Mouse (Mus musculus) T-helper 1 cell (primary cell): ENCODE results near the gene Iqch.

Experiments used
- in situ Hi-C: fragments of 300-600 bp; cut with MboI, MseI; formaldehyde crosslinking; loops from one replicate; pipeline ENCODE4 v1.15.1; 2025; ENCODE audit warnings: high pct_unique_total_duplicates

Gene Iqch

GRCm38 (mm10) chr9:63499912-63500311 lies 102.4 kb downstream of the Iqch start:
- in situ Hi-C loops: no loop called here

DNA sequence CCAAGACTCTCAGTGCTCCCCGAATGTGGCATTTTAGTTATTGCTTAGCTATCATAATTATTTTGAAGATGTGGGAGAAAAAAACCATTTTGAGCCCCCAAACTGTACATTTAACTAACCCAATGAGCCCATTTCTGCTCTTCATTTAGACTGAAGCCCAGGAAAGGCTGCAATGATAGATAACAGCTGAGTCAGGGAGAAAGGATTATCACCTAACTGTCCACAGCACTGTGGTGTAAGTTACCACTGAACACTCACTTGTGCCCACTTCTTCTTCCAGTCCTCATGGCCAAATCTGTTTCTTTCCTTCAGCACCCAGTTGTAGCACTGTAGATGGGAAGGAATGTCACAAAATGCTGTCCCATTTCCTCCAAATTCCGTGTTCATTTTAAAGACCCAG lies 106.5 kb downstream of the Iqch start:
- in situ Hi-C loops: no loop called here

- in situ Hi-C loops: no loop called here
Observed at GRCm38 (mm10) chr9:63493746-63494145, 108.5 kb downstream of the Iqch start.

GRCm38 (mm10) chr9:63492291-63492690 lies 110.0 kb downstream of the Iqch start:
- in situ Hi-C loops: no loop called here

DNA sequence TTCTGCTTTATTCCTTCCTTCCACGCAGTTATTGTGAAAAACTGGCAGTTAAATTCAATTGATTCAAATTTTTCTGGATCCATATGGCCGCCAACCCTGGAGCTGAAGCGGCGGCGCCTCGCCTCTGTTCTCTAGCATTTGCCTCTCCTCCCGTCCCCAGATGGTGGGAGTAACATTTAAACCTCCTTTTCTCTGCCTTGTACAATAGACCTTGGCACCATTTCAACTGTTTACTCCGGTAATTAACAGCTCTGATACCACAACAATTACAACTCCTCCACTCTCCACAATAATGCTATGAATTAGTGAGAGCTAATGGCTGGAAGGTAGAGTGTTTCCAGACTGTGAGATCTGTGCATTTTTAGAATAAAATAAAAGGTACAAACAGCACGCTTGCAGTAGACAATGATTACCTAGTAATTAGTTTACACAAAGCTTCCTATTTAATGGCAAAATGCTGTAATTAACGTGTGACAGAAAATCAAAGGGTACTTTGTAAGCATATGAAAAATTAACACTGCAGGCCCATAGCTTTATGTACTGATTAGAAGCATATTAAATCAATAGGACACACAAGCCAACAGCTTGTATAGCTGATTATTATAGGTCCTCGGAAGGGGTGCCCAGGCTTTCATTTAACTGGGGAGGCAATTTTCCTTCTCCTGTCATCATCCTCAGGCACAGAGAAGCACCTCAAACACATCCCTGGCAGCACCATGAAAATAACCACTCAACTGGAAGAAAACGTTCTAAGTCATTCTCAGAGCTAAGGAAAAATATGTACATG lies 111.6 kb downstream of the Iqch start:
- in situ Hi-C loops: no loop called here

DNA sequence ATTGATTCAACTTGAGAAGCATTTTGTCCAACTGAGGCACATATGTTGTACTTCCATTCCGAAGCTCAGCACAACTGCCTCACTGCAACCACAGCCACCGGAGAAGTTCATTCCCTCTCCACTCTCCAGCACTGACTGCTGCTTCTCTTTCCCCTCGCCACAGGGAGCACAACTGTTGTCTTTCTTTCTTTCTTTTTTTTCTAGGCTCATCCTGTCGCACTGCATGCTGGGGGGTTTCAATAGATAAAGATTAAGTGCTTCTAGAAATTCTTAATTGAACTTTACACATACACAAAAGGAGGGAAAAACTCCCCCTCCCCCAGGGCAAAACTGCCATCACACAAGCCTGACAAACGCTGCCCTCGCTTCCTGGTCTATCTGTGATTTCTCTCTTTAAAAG lies 113.1 kb downstream of the Iqch start:
- in situ Hi-C loops: no loop called here

- in situ Hi-C loops: loop anchor here (25.0 kb wide), 1 partner anchor 303 kb away; no protein-coding TSS in a partner anchor
Observed at GRCm38 (mm10) chr9:63465561-63465960, 136.7 kb downstream of the Iqch start.

- in situ Hi-C loops: loop anchor here (25.0 kb wide), 1 partner anchor 300 kb away; no protein-coding TSS in a partner anchor
Observed at GRCm38 (mm10) chr9:63462296-63462695, 140.0 kb downstream of the Iqch start.

- in situ Hi-C loops: loop anchor here (25.0 kb wide), 1 partner anchor 294 kb away; no protein-coding TSS in a partner anchor
Observed at GRCm38 (mm10) chr9:63456401-63456800, 145.9 kb downstream of the Iqch start.

DNA sequence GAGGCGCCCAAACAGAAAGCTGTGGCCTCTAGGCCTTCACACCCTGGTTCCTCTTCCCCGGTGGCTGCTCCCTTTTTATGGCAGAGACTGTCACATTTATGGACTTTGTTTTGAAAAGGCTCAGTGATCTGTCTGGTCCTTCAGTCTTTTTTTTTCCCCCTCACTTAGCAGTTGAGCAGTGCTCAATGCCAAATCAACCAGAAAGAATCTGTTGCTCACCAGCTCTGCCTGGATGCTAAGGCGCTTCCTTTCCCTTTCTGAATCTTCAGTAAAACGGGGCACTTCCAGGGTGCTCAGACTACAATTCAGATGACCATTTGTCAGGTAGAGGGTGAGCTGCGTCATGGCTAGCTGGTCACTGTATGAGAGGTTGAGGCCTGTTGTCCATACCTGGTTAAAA lies 148.0 kb downstream of the Iqch start:
- in situ Hi-C loops: loop anchor here (25.0 kb wide), 1 partner anchor 292 kb away; no protein-coding TSS in a partner anchor

DNA sequence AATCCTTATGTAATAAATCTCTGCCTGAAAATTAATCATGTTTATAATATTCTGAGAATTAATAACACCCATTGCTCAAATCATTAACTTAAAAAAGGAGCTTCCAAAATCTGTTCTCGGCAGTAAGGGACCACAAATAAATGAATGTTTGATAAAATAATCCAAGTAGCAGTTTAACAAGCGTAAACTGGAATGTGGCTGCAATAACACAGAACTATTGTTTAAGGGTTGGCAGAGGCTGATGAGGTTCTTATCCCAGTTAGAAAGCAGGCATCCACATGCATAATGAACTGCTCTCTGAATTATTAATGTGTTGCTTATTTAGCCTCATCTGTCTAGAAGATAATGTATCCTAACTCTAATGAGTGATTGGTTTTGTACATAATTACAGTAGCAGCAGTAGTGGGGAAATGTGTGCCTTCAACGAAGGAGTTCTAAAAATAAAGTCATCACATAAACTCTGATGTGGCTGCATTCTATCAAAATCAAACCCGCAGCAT lies 151.7 kb downstream of the Iqch start:
- in situ Hi-C loops: loop anchor here (25.0 kb wide), 1 partner anchor 288 kb away; no protein-coding TSS in a partner anchor

- in situ Hi-C loops: no loop called here
Observed at GRCm38 (mm10) chr9:63443695-63444094, 158.6 kb downstream of the Iqch start.

GRCm38 (mm10) chr9:63430652-63431051 lies 171.6 kb downstream of the Iqch start:
- in situ Hi-C loops: no loop called here

- in situ Hi-C loops: no loop called here
Observed at GRCm38 (mm10) chr9:63421096-63421736, 181.1 kb downstream of the Iqch start.

DNA sequence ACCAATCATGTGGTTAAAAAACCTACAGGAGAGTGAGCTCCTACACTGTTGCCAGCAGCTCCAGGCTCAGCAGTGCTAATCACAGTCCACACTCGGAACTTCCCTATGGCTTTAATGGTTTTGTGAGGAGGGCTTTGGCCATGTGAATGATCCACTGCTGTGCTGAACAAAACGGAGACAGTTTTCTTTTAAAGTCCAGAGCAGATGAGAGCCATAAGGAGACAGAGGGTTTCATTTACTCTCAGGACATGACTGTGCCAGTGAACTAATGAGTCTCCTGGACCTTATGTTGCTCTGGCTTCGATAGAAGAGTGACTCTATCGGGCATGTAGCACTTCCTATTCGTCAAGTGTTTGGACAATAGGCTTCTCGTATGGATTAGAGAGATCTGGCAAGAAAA lies 181.9 kb downstream of the Iqch start:
- in situ Hi-C loops: no loop called here

DNA sequence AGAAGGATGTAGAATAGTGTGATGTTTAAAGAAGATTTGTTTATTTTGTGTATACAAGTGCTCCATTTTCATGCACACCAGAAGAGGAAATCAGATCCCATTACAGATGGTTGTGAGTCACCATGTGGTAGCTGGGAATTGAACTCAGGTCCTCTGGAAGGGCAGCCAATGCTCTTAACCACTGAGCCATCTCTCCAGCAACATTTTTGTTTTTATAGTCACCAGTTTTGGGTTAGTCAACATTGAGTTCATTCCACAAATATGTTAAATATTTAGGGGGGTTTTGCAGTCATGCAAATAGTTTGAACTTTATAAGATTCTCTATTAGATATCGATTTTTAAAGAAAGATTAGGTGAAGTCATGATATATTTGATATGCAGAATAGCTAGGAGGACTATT lies 202.1 kb downstream of the Iqch start:
- in situ Hi-C loops: no loop called here

DNA sequence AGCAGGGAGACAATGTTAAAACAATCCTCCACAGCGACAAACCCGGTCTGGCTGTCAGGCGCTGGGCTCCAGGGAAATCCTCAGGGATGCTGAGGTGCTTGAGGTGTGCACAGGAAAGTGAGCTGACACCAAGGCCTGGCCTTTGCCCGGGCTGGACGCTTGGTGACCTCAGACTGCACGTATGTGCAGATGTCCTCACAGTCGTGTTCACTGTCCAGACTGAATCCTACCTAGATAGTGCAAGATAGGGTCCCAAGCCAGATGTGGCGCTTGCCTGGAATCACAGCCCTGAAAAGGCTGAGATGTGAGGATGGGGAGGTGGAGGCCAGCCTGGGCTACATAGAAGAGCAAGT lies 202.9 kb downstream of the Iqch start:
- in situ Hi-C loops: no loop called here

GRCm38 (mm10) chr9:63398611-63399462 lies 203.5 kb downstream of the Iqch start, which contains the start of gene 2300009A05Rik:
TSS of gene 2300009A05Rik (minus strand) at chr9:63399246.
- in situ Hi-C loops: no loop called here

DNA sequence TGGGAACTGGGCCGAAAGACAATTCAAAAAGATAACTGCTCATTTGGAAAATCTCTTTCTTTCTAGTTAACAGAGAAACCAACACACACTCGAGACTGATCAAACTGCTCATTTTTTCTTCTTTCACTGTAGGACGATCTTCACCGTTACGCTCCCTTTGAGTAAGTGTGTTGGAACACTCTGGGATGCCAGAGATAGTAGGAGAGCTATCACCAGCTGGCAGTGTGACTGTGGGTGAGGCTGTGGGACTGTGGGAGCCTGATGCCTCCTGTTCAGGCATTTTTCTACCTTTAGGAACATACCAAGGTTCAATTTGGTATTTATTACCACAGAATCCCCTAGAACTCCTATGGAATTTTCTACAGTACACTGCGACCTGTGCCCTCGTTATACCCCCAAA lies 206.7 kb downstream of the Iqch start:
- in situ Hi-C loops: no loop called here

DNA sequence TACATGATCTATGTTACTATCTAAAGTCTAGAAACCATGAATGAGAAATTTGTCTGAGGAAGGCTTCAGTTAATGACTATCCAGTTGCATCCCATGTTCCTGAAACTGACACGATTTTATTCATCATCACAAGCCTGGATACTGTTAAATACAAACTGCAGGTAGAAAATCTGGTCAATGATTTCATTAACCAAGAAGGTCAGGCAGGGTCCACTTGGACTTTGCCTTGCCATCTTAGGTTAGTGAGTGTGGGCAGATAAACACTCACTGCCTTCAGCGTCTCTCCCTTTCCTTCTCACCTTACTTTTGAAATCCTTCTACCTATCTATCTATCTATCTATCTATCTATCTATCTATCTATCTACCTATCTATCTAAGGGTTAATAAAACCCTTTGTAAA lies 211.0 kb downstream of the Iqch start:
- in situ Hi-C loops: no loop called here

DNA sequence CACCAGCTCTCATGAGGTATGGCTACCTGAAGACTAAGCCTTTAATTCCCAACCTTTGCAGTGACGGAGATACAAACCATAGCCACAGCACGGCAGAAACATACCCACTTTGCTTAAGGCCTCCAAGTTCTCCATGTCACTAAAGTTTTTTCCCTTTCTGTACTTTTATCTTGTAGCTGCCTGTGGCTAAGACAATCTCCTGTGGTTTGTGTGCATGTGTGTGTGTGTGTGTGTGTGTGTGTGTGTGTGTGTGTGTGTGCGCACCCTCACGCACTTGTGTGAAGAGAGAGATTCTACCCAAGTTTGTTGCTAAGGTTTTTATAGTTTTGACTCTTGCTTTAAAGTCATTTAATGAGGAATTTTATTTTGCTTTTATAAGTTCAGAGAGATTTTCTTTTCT lies 219.5 kb downstream of the Iqch start:
- in situ Hi-C loops: no loop called here

- in situ Hi-C loops: no loop called here
Observed at GRCm38 (mm10) chr9:63380326-63380725, 222.0 kb downstream of the Iqch start.
